Mouse (Mus musculus) C2C12 (cell line): Measurements from ENCODE around the gene Eif5a.

Experiments used
- CEBPB ChIP-seq: IDR thresholded peaks from one replicate; pipeline ENCODE4 v1.6.1; 2011; ENCODE audit warnings: low read depth, mild to moderate bottlenecking, control low read depth, moderate library complexity
- CTCF ChIP-seq: IDR thresholded peaks from one replicate; pipeline ENCODE4 v1.5.1; 2011; ENCODE audit not compliant: control insufficient read depth, insufficient read depth, insufficient read length
- FOSL1 ChIP-seq: IDR thresholded peaks from one replicate; pipeline ENCODE4 v1.8.0; 2011; ENCODE audit warnings: mild to moderate bottlenecking, low read length; ENCODE audit not compliant: poor library complexity, insufficient read depth, severe bottlenecking
- MAX ChIP-seq: IDR thresholded peaks from one replicate; pipeline ENCODE4 v1.6.1; 2011; ENCODE audit warnings: mild to moderate bottlenecking, control low read depth
- MYOD1 ChIP-seq: IDR thresholded peaks from one replicate; pipeline ENCODE4 v1.6.1; 2011; ENCODE audit warnings: low read depth; ENCODE audit not compliant: control insufficient read depth, insufficient read length
- MYOG ChIP-seq: IDR thresholded peaks from one replicate; pipeline ENCODE4 v1.6.1; 2011; ENCODE audit not compliant: control insufficient read depth, insufficient read length; ENCODE audit errors: extremely low read depth
- USF1 ChIP-seq: IDR thresholded peaks from one replicate; pipeline ENCODE4 v1.6.1; 2011; ENCODE audit warnings: low read depth, mild to moderate bottlenecking, control low read depth, moderate library complexity

DNA sequence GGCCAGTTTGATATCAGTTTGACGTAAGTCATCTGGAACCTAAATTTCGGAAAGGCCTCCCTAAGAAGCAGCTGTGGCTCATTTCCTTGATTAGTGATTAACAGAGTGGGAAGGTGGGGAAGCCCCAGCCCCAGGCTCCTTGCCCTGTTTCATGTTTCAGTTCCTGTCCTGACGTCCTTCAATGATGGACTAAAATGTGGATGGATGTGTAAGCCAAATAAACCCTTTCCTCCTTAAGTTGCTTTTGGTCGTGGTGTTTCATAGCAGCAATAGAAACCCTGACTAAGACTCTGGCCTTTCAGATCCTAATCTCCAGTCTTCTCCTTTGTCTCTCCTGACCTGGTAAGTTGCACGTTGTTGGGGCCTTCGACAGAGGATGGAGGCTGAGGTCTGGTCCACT is 48.5 kb upstream of the Eif5a start:
- TF ChIP-seq CTCF (no peak), CEBPB (no peak), MYOG (no peak), MAX (no peak), MYOD1 (no peak), USF1 (no peak), FOSL1 (no peak)
